Mouse (Mus musculus): ENCODE data around the gene Desi1. TPM values are rescaled to one million over a fixed set of nuclear protein-coding genes. Genes with fewer than 3 reads are reported as not detected.

The Desi1 gene
- polyA plus RNA-seq, 1 experiment from 2014 or later = 23.8 TPM

Other genes starting within 250 kb of the Desi1 start
- gene Tef, start 231.4 kb downstream of the Desi1 start, polyA plus RNA-seq (2014; fragmentation: Nextera tagmentation; extraction: Ambion mirVana) = 15.0 and 16.3 TPM in 2 replicates
- gene Tob2, start 175.1 kb downstream of the Desi1 start, polyA plus RNA-seq (2014; fragmentation: Nextera tagmentation; extraction: Ambion mirVana) = 9.9 and 12.1 TPM in 2 replicates
- gene Phf5a, start 162.0 kb downstream of the Desi1 start, polyA plus RNA-seq (2014; fragmentation: Nextera tagmentation; extraction: Ambion mirVana) = 119 and 131 TPM in 2 replicates
- gene Aco2, start 161.6 kb downstream of the Desi1 start, polyA plus RNA-seq (2014; fragmentation: Nextera tagmentation; extraction: Ambion mirVana) = 398 and 483 TPM in 2 replicates
- gene Polr3h, start 107.6 kb downstream of the Desi1 start, polyA plus RNA-seq (2014; fragmentation: Nextera tagmentation; extraction: Ambion mirVana) = 120 and 121 TPM in 2 replicates
- 6.7 and 6.8 TPM in 2 replicates for gene Csdc2, start 97.1 kb downstream of the Desi1 start, polyA plus RNA-seq (2014; fragmentation: Nextera tagmentation; extraction: Ambion mirVana)
- gene Pmm1, start 72.9 kb downstream of the Desi1 start, polyA plus RNA-seq (2014; fragmentation: Nextera tagmentation; extraction: Ambion mirVana) = 22.5 and 22.6 TPM in 2 replicates
- not detected in 2 replicates for gene 1700029P11Rik, start 53.3 kb downstream of the Desi1 start, polyA plus RNA-seq (2014; fragmentation: Nextera tagmentation; extraction: Ambion mirVana)
- 80.9 and 81.0 TPM in 2 replicates for gene Xrcc6, start 46.0 kb downstream of the Desi1 start, polyA plus RNA-seq (2014; fragmentation: Nextera tagmentation; extraction: Ambion mirVana)
- gene Snu13, start 13.7 kb upstream of the Desi1 start, polyA plus RNA-seq (2014; fragmentation: Nextera tagmentation; extraction: Ambion mirVana) = 193 and 203 TPM in 2 replicates
- not detected in 2 replicates for gene 4930407I10Rik, start 25.3 kb upstream of the Desi1 start, polyA plus RNA-seq (2014; fragmentation: Nextera tagmentation; extraction: Ambion mirVana)
- not detected in 2 replicates for gene Mei1, start 36.1 kb upstream of the Desi1 start, polyA plus RNA-seq (2014; fragmentation: Nextera tagmentation; extraction: Ambion mirVana)
- 9.5 and 9.6 TPM in 2 replicates for gene Ccdc134, start 94.1 kb upstream of the Desi1 start, polyA plus RNA-seq (2014; fragmentation: Nextera tagmentation; extraction: Ambion mirVana)
- gene Srebf2, start 113.3 kb upstream of the Desi1 start, polyA plus RNA-seq (2014; fragmentation: Nextera tagmentation; extraction: Ambion mirVana) = 82.3 and 88.1 TPM in 2 replicates
- gene Shisa8, start 179.0 kb upstream of the Desi1 start, polyA plus RNA-seq (2014; fragmentation: Nextera tagmentation; extraction: Ambion mirVana) = 0.07 TPM in 1 of 2 replicates, not detected in the other
- gene Tnfrsf13c, start 190.5 kb upstream of the Desi1 start, polyA plus RNA-seq (2014; fragmentation: Nextera tagmentation; extraction: Ambion mirVana) = 0.29 TPM in 1 of 2 replicates, not detected in the other
- 59.7 and 67.3 TPM in 2 replicates for gene Cenpm, start 210.9 kb upstream of the Desi1 start, polyA plus RNA-seq (2014; fragmentation: Nextera tagmentation; extraction: Ambion mirVana)
- gene 1500009C09Rik, start 218.5 kb upstream of the Desi1 start, polyA plus RNA-seq (2014; fragmentation: Nextera tagmentation; extraction: Ambion mirVana) = not detected in 2 replicates
- 5.0 and 6.2 TPM in 2 replicates for gene Sept3, start 241.0 kb upstream of the Desi1 start, polyA plus RNA-seq (2014; fragmentation: Nextera tagmentation; extraction: Ambion mirVana)